Mouse (Mus musculus): Measurements from ENCODE around the gene Pdlim4.

- no peak for TF ChIP-seq CTCF (IDR thresholded peaks at IDR 0.05; ENCODE audit: extremely low read depth, insufficient read depth, insufficient read length, insufficient replicate concordance)
- no peak for TF ChIP-seq POLR2A (IDR thresholded peaks at IDR 0.05; ENCODE audit: low read depth, low read length)
These were observed 756 bp downstream of the Pdlim4 start for GRCm38 (mm10) chr11:54067996-54068519.

Data from spleen, adult 2 months (tissue).